Mouse (Mus musculus): ENCODE measurements at regions not wholly inside any gene's neighbourhood (a gene's known extent, or its start where the extent isn't known, plus 50 kb on each side); places are given as distances from the start of the nearest gene placed in this dataset.

DNA sequence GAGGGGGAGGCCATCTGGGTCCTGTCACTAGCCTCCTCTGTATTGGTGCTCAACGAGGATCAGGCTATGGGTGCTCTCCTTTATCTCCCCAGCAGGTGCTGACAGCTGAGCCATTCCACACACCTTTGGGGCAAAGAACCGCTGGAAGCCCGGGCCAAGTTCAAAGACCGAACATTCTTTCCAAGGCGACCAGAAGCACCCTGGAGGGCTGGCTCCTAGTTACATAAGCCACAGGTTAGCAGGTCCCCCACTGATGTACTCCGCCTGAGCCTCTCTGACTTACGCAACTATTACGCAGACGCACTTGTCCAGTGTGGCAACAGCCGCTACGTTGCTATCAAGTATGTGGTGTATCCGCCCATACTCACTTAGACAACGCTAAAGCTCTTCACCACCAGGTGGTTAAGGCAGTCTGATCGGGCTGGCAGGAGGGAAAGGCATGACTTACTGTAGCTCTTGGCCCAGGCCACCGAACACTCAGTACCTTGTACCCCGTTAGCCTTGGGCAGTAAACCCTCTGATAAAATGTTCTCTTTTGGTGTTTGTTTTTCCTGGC, 69.2 kb downstream of the Gm33543 start:
- Histone ChIP-seq H3K36me3 (ENCODE audit: control insufficient read depth, insufficient read depth, low read length) (no peaks in the 10 kb centered on the region), H3K27me3 (ENCODE audit: control insufficient read depth, insufficient read depth, low read length) (no peaks in the 10 kb centered on the region), H3K27ac (ENCODE audit: control insufficient read depth, insufficient read depth, low read length) (no peak overlapping the region), H3K4me1 (replicated peaks; ENCODE audit: control insufficient read depth, insufficient read depth, low read length) (no peaks in the 10 kb centered on the region), H3K4me3 (ENCODE audit: control insufficient read depth, insufficient read depth, low read length) (no peak overlapping the region)
- 93% methylated on average over 16 of the region's 16 CpGs for WGBS
- no peak for TF ChIP-seq CTCF (IDR thresholded peaks at IDR 0.05; ENCODE audit: borderline replicate concordance, control insufficient read depth, extremely low read depth, insufficient read depth, low read length, poor library complexity)
- no peak for TF ChIP-seq POLR2A (IDR thresholded peaks at IDR 0.05; ENCODE audit: control insufficient read depth, extremely low read depth, insufficient read depth, low read length, poor library complexity)
- no peak for DNase-seq

DNA sequence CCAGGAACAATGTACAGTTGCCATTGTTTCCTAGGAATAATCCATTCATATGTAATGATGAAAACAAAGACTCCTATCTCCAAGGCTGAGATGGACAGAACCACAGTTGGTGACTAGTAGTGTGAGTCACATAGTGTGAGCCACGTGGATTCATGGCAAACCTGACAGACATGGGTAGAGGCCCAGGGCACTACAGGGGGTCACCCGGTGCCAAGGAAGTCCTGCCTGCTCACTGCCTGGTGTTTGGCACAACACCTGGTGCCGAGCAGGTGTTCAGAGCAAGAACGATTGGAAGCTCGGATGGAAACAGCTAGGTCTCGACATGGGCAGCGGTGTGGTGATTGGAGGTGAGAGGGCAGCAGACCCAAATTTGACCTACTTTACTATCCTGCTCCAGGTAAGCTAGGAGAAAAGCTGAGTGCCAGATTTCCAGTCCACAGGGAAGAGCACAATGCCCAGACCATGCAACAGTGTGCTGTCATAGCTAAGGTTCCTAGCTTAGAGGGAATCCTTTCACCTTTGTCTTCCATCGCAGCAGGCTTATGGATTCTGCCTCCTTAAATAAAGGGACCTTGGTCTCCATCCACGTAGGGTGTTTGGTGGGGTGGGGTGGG, 69.8 kb downstream of the Gm33543 start:
- DNase-seq = no peak
- 97% methylated on average over 9 of the region's 9 CpGs for WGBS
- no peaks in the 10 kb centered on the region for H3K27me3 ChIP-seq (ENCODE audit: control insufficient read depth, insufficient read depth, low read length)
- H3K36me3 ChIP-seq (ENCODE audit: control insufficient read depth, insufficient read depth, low read length) = no peaks in the 10 kb centered on the region
- no peaks in the 10 kb centered on the region for H3K4me1 ChIP-seq (replicated peaks; ENCODE audit: control insufficient read depth, insufficient read depth, low read length)
- no peak overlapping the region for H3K4me3 ChIP-seq (ENCODE audit: control insufficient read depth, insufficient read depth, low read length)
- TF ChIP-seq CTCF (IDR thresholded peaks at IDR 0.05; ENCODE audit: borderline replicate concordance, control insufficient read depth, extremely low read depth, insufficient read depth, low read length, poor library complexity) (no peak), POLR2A (IDR thresholded peaks at IDR 0.05; ENCODE audit: control insufficient read depth, extremely low read depth, insufficient read depth, low read length, poor library complexity) (no peak)
- H3K27ac ChIP-seq (ENCODE audit: control insufficient read depth, insufficient read depth, low read length) = no peak overlapping the region

DNA sequence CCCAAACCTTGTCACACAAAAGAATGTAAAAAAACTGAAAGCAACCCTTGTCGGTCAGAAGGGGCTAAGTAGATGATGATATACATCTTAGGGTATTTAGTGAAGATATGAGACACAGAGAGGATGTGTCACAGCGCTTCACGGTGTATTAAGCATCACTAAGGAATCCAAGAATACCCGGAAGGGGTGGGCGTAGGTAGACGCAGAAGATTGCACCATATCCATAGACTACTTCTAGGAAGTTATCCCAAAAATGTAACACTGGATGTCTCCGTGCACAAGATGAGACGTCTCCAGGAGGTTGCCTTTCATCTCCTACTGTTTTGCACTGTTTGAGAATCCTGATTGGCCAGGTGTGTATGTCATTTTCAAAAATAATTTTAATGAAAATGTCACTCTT, 73.8 kb downstream of the Gm33543 start:
- Histone ChIP-seq H3K36me3 (ENCODE audit: control insufficient read depth, insufficient read depth, low read length) (no peaks in the 10 kb centered on the region), H3K4me3 (ENCODE audit: control insufficient read depth, insufficient read depth, low read length) (no peak overlapping the region), H3K27me3 (ENCODE audit: control insufficient read depth, insufficient read depth, low read length) (no peaks in the 10 kb centered on the region), H3K27ac (ENCODE audit: control insufficient read depth, insufficient read depth, low read length) (no peak overlapping the region), H3K4me1 (replicated peaks; ENCODE audit: control insufficient read depth, insufficient read depth, low read length) (no peaks in the 10 kb centered on the region)
- DNase-seq = no peak
- TF ChIP-seq CTCF (IDR thresholded peaks at IDR 0.05; ENCODE audit: borderline replicate concordance, control insufficient read depth, extremely low read depth, insufficient read depth, low read length, poor library complexity) = no peak
- TF ChIP-seq POLR2A (IDR thresholded peaks at IDR 0.05; ENCODE audit: control insufficient read depth, extremely low read depth, insufficient read depth, low read length, poor library complexity) = no peak
- 92% methylated on average over 8 of the region's 8 CpGs for WGBS

DNA sequence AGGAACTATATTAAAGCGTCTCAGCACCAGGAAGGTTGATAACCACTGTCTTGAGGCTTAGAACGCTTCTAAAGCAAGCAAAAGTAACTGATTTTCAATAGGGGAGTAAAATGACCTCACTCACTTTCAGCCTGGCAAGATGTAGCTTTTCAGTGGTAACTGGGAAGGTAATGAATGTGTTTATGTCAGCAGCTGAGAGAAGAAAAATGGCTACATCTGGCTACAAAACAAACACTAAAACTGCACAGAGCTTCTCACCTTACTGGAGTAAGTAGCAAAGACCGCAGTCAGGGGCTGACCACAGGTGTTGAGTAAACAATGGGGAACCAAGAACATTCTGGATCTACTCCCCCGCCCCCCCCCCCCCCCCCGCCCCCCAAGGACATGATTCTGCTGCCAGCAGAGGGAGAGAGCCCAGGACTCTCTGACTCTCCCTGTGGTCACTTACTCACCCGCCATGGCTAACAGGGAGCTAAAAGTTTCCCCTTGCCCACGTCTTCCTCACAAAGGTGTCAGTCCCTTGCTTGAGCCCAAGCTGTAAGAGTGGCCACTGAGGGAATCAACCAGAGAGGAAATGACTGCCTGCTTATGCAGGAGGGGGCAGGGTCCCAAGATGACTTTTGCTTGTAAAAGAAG, 75.1 kb downstream of the Gm33543 start:
- H3K27ac ChIP-seq (ENCODE audit: control insufficient read depth, insufficient read depth, low read length) = no peak overlapping the region
- WGBS = 55% methylated on average over 7 of the region's 7 CpGs
- TF ChIP-seq POLR2A (IDR thresholded peaks at IDR 0.05; ENCODE audit: control insufficient read depth, extremely low read depth, insufficient read depth, low read length, poor library complexity) (no peak), CTCF (IDR thresholded peaks at IDR 0.05; ENCODE audit: borderline replicate concordance, control insufficient read depth, extremely low read depth, insufficient read depth, low read length, poor library complexity) (no peak)

DNA sequence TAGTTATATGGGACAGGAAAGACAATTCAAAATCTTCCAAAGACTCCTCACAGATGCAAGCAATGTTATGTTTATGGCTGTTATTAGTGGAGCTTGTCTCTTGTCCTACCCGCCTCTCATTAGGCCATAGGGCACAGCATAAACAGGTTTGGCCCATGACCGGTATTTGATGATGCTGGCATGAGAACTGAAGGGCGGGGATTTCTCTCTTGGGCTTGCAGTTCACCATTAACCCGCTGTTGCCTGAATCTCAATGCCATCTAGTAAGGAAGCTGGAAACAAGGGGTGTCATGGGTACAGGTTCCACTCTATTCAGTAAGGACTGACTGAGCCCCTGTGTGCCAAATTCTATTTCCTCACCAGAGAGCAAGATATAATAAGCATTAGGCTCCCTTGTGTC, 78.6 kb downstream of the Gm33543 start:
- Histone ChIP-seq H3K27ac (ENCODE audit: control insufficient read depth, insufficient read depth, low read length) (no peak overlapping the region), H3K27me3 (ENCODE audit: control insufficient read depth, insufficient read depth, low read length) (no peaks in the 10 kb centered on the region), H3K4me1 (replicated peaks; ENCODE audit: control insufficient read depth, insufficient read depth, low read length) (no peaks in the 10 kb centered on the region), H3K4me3 (ENCODE audit: control insufficient read depth, insufficient read depth, low read length) (no peak overlapping the region), H3K36me3 (ENCODE audit: control insufficient read depth, insufficient read depth, low read length) (no peaks in the 10 kb centered on the region)
- DNase-seq = no peak
- 95% methylated on average over 4 of the region's 4 CpGs for WGBS
- TF ChIP-seq CTCF (IDR thresholded peaks at IDR 0.05; ENCODE audit: borderline replicate concordance, control insufficient read depth, extremely low read depth, insufficient read depth, low read length, poor library complexity) = no peak
- TF ChIP-seq POLR2A (IDR thresholded peaks at IDR 0.05; ENCODE audit: control insufficient read depth, extremely low read depth, insufficient read depth, low read length, poor library complexity) = no peak

More for the DNA sequence above, 75.1 kb downstream of the Gm33543 start:
- Histone ChIP-seq H3K4me3 (ENCODE audit: control insufficient read depth, insufficient read depth, low read length) (no peak overlapping the region), H3K27me3 (ENCODE audit: control insufficient read depth, insufficient read depth, low read length) (no peaks in the 10 kb centered on the region), H3K36me3 (ENCODE audit: control insufficient read depth, insufficient read depth, low read length) (no peaks in the 10 kb centered on the region), H3K4me1 (replicated peaks; ENCODE audit: control insufficient read depth, insufficient read depth, low read length) (no peaks in the 10 kb centered on the region)
- DNase-seq = no peak

DNA sequence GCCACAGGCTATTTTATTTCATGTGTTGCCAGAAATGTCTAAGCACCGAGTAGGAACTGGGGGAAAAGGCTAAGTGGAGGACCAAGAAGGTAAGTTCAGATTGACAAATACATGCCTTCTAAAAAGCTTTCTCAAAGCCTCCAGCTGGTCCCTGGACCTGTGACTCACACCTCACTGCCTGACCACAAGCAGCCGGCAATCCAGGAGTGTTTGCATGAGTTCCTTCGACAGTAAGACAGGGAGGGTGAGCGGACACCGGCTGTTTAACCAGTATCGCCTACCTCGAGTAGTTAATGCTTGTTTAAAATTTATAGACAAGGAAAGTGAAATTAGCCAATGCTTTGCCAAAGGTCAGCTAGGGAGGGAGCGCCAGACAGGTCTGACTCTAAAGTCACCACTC, 80.1 kb downstream of the Gm33543 start:
- Histone ChIP-seq H3K4me1 (replicated peaks; ENCODE audit: control insufficient read depth, insufficient read depth, low read length) (no peaks in the 10 kb centered on the region), H3K27ac (ENCODE audit: control insufficient read depth, insufficient read depth, low read length) (no peak overlapping the region), H3K36me3 (ENCODE audit: control insufficient read depth, insufficient read depth, low read length) (no peaks in the 10 kb centered on the region), H3K27me3 (ENCODE audit: control insufficient read depth, insufficient read depth, low read length) (no peaks in the 10 kb centered on the region), H3K4me3 (ENCODE audit: control insufficient read depth, insufficient read depth, low read length) (no peak overlapping the region)
- no peak for TF ChIP-seq CTCF (IDR thresholded peaks at IDR 0.05; ENCODE audit: borderline replicate concordance, control insufficient read depth, extremely low read depth, insufficient read depth, low read length, poor library complexity)
- no peak for TF ChIP-seq POLR2A (IDR thresholded peaks at IDR 0.05; ENCODE audit: control insufficient read depth, extremely low read depth, insufficient read depth, low read length, poor library complexity)
- 77% methylated on average over 8 of the region's 8 CpGs for WGBS
- DNase-seq = no peak
